Mouse (Mus musculus) hindbrain, embryonic 12.5 days (tissue): Measurements from ENCODE around the gene Spo11. TPM values are rescaled to one million over a fixed set of nuclear protein-coding genes. Genes with fewer than 3 reads are reported as not detected.
A peak's percentile ranks its signal among the peaks of the same experiment; 100 is the strongest.

Experiments used
- ATAC-seq: fragments of 200-750 bp; cut with Nextera tagmentation; 2 replicates; pipeline ENCODE4 v1.8.0; 2017; ENCODE audit warnings: moderate TSS enrichment; ENCODE audit not compliant: low FRiP score
- H3K27ac ChIP-seq: fragments of 300-500 bp; sonication (generic); 2 replicates; pipeline ENCODE4 v1.5.1; 2016; ENCODE audit warnings: mild to moderate bottlenecking
- H3K27me3 ChIP-seq: fragments of 300-500 bp; sonication (generic); 2 replicates; pipeline ENCODE4 v1.6.1; 2016; ENCODE audit warnings: mild to moderate bottlenecking
- H3K36me3 ChIP-seq: fragments of 300-500 bp; sonication (generic); 2 replicates; pipeline ENCODE4 v1.6.1; 2016; ENCODE audit warnings: mild to moderate bottlenecking
- H3K4me1 ChIP-seq: fragments of 300-500 bp; sonication (generic); 2 replicates; pipeline ENCODE4 v1.6.1; 2016
- H3K4me2 ChIP-seq: fragments of 300-500 bp; sonication (generic); replicated peaks from 2 replicates; pipeline ENCODE4 v1.6.1; 2016; ENCODE audit warnings: mild to moderate bottlenecking
- H3K4me3 ChIP-seq: fragments of 300-500 bp; sonication (generic); 2 replicates; pipeline ENCODE4 v1.5.1; 2016; ENCODE audit warnings: mild to moderate bottlenecking
- H3K9ac ChIP-seq: fragments of 300-500 bp; sonication (generic); 2 replicates; pipeline ENCODE4 v1.6.1; 2016; ENCODE audit warnings: mild to moderate bottlenecking, moderate library complexity
- H3K9me3 ChIP-seq: fragments of 300-500 bp; sonication (generic); replicated peaks from 2 replicates; pipeline ENCODE4 v1.6.1; 2016; ENCODE audit warnings: mild to moderate bottlenecking
- WGBS: fragments of 180-500 bp; shearing (Covaris S2); methylation state at CpG from one replicate; pipeline ENCODE4 v1.1.7; 2016; 5-methylcytosine and 5-hydroxymethylcytosine counted together
- polyA plus RNA-seq: library from polyadenylated mRNA; unstranded; fragments of >200 nt; fragmentation: Nextera tagmentation; extraction: Ambion mirVana; gene quantifications from 2 replicates; pipeline ENCODE4 v1.2.1, GENCODE M21; 2016

Spo11 gene
- polyA plus RNA-seq, 1 experiment from 2014 or later, result 0.50 TPM

GRCm38 (mm10) chr2:172996207-172996606 lies 18.7 kb downstream of the Spo11 start:
- Histone ChIP-seq H3K9me3 (no peaks in the 10 kb centered on the region), H3K9ac (no peak overlapping the region), H3K27me3 (0 out of 2 replicates have a peak, but pooled peaks cover 3% of the 10 kb centered on the region), H3K27ac (no peak overlapping the region), H3K36me3 (no peaks in the 10 kb centered on the region), H3K4me1 (peaks cover 7% of the 10 kb centered on the region), H3K4me3 (no peak overlapping the region), H3K4me2 (no peak overlapping the region)
- WGBS, result 20% methylated on average over 4 of the region's 4 CpGs
- ATAC-seq, result no peak

GRCm38 (mm10) chr2:172997748-172998147 lies 20.2 kb downstream of the Spo11 start:
- Histone ChIP-seq H3K27ac (no peak overlapping the region), H3K9me3 (no peaks in the 10 kb centered on the region), H3K4me2 (no peak overlapping the region), H3K9ac (no peak overlapping the region), H3K4me3 (no peak overlapping the region), H3K4me1 (peaks cover 15% of the 10 kb centered on the region), H3K36me3 (peaks cover 6% of the 10 kb centered on the region), H3K27me3 (0 out of 2 replicates have a peak, but pooled peaks cover 3% of the 10 kb centered on the region)
- 70% methylated on average over 11 of the region's 11 CpGs for WGBS
- no peak for ATAC-seq

GRCm38 (mm10) chr2:172998478-172998877 lies 21.0 kb downstream of the Spo11 start:
- no peak for ATAC-seq
- Histone ChIP-seq H3K4me2 (no peak overlapping the region), H3K27me3 (0 out of 2 replicates have a peak, but pooled peaks cover 3% of the 10 kb centered on the region), H3K4me1 (peaks cover 15% of the 10 kb centered on the region), H3K9ac (no peak overlapping the region), H3K4me3 (no peak overlapping the region), H3K27ac (no peak overlapping the region), H3K36me3 (peaks cover 13% of the 10 kb centered on the region), H3K9me3 (no peaks in the 10 kb centered on the region)
- WGBS, result 72% methylated on average over 7 of the region's 7 CpGs

- peaks cover 15% of the 10 kb centered on the region for H3K4me1 ChIP-seq
- H3K4me2 ChIP-seq, result peak within 1 kb of the TSS; percentile 97
- H3K27ac ChIP-seq, result peak within 1 kb of the TSS; percentile 91
- no peaks in the 10 kb centered on the region for H3K9me3 ChIP-seq
- WGBS, result under 1% methylated on average over 45 of the region's 45 CpGs
- H3K9ac ChIP-seq, result peak within 1 kb of the TSS; percentile 95
- H3K4me3 ChIP-seq, result peak within 1 kb of the TSS; percentile 96
- H3K27me3 ChIP-seq, result no peaks in the 10 kb centered on the region
- peaks cover 26% of the 10 kb centered on the region for H3K36me3 ChIP-seq
- peak; percentile 96 for ATAC-seq
These were observed 22.3 kb downstream of the Spo11 start, which contains the start of gene Rae1 for GRCm38 (mm10) chr2:172999630-173000284. Rae1 (plus strand) TSS chr2:173000117.

- H3K27me3 ChIP-seq, result no peaks in the 10 kb centered on the region
- peak; percentile 90 for ATAC-seq
These were observed 22.8 kb downstream of the Spo11 start for GRCm38 (mm10) chr2:173000285-173000652.

GRCm38 (mm10) chr2:173000921-173001320 lies 23.4 kb downstream of the Spo11 start:
- Histone ChIP-seq H3K4me3 (peak overlapping the region; percentile 96), H3K4me1 (peaks cover 15% of the 10 kb centered on the region), H3K36me3 (peaks cover 34% of the 10 kb centered on the region), H3K9ac (peak overlapping the region; percentile 95), H3K4me2 (peak overlapping the region; percentile 97), H3K9me3 (no peaks in the 10 kb centered on the region), H3K27ac (peak overlapping the region; percentile 91; the same call in 1 of the 2 replicates), H3K27me3 (no peaks in the 10 kb centered on the region)
- ATAC-seq, result no peak
- WGBS, result 21% methylated on average over 8 of the region's 8 CpGs

More at GRCm38 (mm10) chr2:173000285-173000652, 22.8 kb downstream of the Spo11 start:
- Histone ChIP-seq H3K27ac (peak overlapping the region; percentile 91), H3K36me3 (peaks cover 31% of the 10 kb centered on the region), H3K4me3 (peak overlapping the region; percentile 96), H3K9ac (peak overlapping the region; percentile 95), H3K9me3 (no peaks in the 10 kb centered on the region), H3K4me1 (peaks cover 15% of the 10 kb centered on the region), H3K4me2 (peak overlapping the region; percentile 97)
- 1% methylated on average over 42 of the region's 42 CpGs for WGBS

GRCm38 (mm10) chr2:173003737-173004136 lies 26.2 kb downstream of the Spo11 start:
- Histone ChIP-seq H3K36me3 (peaks cover 60% of the 10 kb centered on the region), H3K4me3 (no peak overlapping the region), H3K4me1 (peaks cover 15% of the 10 kb centered on the region), H3K9ac (no peak overlapping the region), H3K27me3 (no peaks in the 10 kb centered on the region), H3K4me2 (no peak overlapping the region), H3K27ac (no peak overlapping the region), H3K9me3 (no peaks in the 10 kb centered on the region)
- no peak for ATAC-seq
- WGBS, result 93% methylated on average over 8 of the region's 8 CpGs

GRCm38 (mm10) chr2:173010220-173010717 lies 32.8 kb downstream of the Spo11 start:
- Histone ChIP-seq H3K36me3 (peaks cover 93% of the 10 kb centered on the region), H3K27me3 (no peaks in the 10 kb centered on the region), H3K4me3 (no peak overlapping the region), H3K4me1 (no peaks in the 10 kb centered on the region), H3K9me3 (no peaks in the 10 kb centered on the region), H3K27ac (no peak overlapping the region), H3K9ac (no peak overlapping the region), H3K4me2 (no peak overlapping the region)
- ATAC-seq, result no peak
- 75% methylated on average over 3 of the region's 3 CpGs for WGBS

GRCm38 (mm10) chr2:173011440-173011839 lies 33.9 kb downstream of the Spo11 start:
- no peak for ATAC-seq
- Histone ChIP-seq H3K27me3 (no peaks in the 10 kb centered on the region), H3K36me3 (peaks cover 97% of the 10 kb centered on the region), H3K9me3 (no peaks in the 10 kb centered on the region), H3K4me3 (no peak overlapping the region), H3K4me2 (no peak overlapping the region), H3K4me1 (no peaks in the 10 kb centered on the region), H3K9ac (no peak overlapping the region), H3K27ac (no peak overlapping the region)
- 96% methylated on average over 8 of the region's 8 CpGs for WGBS

- Histone ChIP-seq H3K36me3 (peaks cover 64% of the 10 kb centered on the region), H3K9me3 (no peaks in the 10 kb centered on the region), H3K27ac (no peak overlapping the region), H3K27me3 (peaks cover 25% of the 10 kb centered on the region), H3K4me3 (no peak overlapping the region), H3K4me1 (peaks cover 8% of the 10 kb centered on the region), H3K4me2 (no peak overlapping the region), H3K9ac (no peak overlapping the region)
- no peak for ATAC-seq
- 81% methylated on average over 7 of the region's 7 CpGs for WGBS
These were observed 37.3 kb downstream of the Spo11 start for GRCm38 (mm10) chr2:173014741-173015287.

GRCm38 (mm10) chr2:173017940-173018339 lies 40.4 kb downstream of the Spo11 start:
- 33% methylated on average over 6 of the region's 6 CpGs for WGBS
- H3K9me3 ChIP-seq, result no peaks in the 10 kb centered on the region
- peaks cover 19% of the 10 kb centered on the region for H3K4me1 ChIP-seq
- H3K9ac ChIP-seq, result no peak overlapping the region
- no peak overlapping the region for H3K4me3 ChIP-seq
- no peak overlapping the region for H3K4me2 ChIP-seq
- no peak overlapping the region for H3K27ac ChIP-seq
- no peak for ATAC-seq
- peaks cover 32% of the 10 kb centered on the region for H3K36me3 ChIP-seq
- H3K27me3 ChIP-seq, result peaks cover 35% of the 10 kb centered on the region

- H3K4me1 ChIP-seq, result peaks cover 26% of the 10 kb centered on the region
- no peaks in the 10 kb centered on the region for H3K9me3 ChIP-seq
- no peak overlapping the region for H3K9ac ChIP-seq
- H3K27ac ChIP-seq, result no peak overlapping the region
- peaks cover 26% of the 10 kb centered on the region for H3K36me3 ChIP-seq
- peaks cover 35% of the 10 kb centered on the region for H3K27me3 ChIP-seq
- no peak overlapping the region for H3K4me2 ChIP-seq
- no peak overlapping the region for H3K4me3 ChIP-seq
- no peak for ATAC-seq
- WGBS, result 22% methylated on average over 8 of the region's 8 CpGs
These were observed 41.1 kb downstream of the Spo11 start for GRCm38 (mm10) chr2:173018618-173019017.
